Mouse (Mus musculus) inflammation-experienced regulatory T-cells, adult 6 months (primary cell): ENCODE measurements at regions not wholly inside any gene's neighbourhood (a gene's known extent, or its start where the extent isn't known, plus 50 kb on each side); places are given as distances from the start of the nearest gene placed in this dataset.

ENCODE experiments used
- ATAC-seq: one replicate; pipeline ENCODE4 v1.8.0; 2017

GRCm38 (mm10) chr14:99537286-99537685 is 238.8 kb downstream of the Klf5 start:
- ATAC-seq, result no peak

- no peak for ATAC-seq
Measured at GRCm38 (mm10) chr14:99541716-99542115, 243.2 kb downstream of the Klf5 start.

- no peak for ATAC-seq
Measured at GRCm38 (mm10) chr14:99547931-99548330, 249.4 kb downstream of the Klf5 start.

- ATAC-seq, result no peak
Measured at GRCm38 (mm10) chr14:99548363-99549248, 250.1 kb downstream of the Klf5 start.

GRCm38 (mm10) chr14:99564024-99564423 is 265.5 kb downstream of the Klf5 start:
- no peak for ATAC-seq

- ATAC-seq, result no peak
Measured at GRCm38 (mm10) chr14:99574146-99574545, 275.7 kb downstream of the Klf5 start.

- no peak for ATAC-seq
Measured at GRCm38 (mm10) chr14:99578665-99579064, 280.2 kb downstream of the Klf5 start.

- ATAC-seq, result no peak
Measured at GRCm38 (mm10) chr14:99579271-99579759, 280.8 kb downstream of the Klf5 start.

GRCm38 (mm10) chr14:99579765-99580266 is 281.3 kb downstream of the Klf5 start:
- no peak for ATAC-seq

- no peak for ATAC-seq
Measured at GRCm38 (mm10) chr14:99584144-99584543, 285.7 kb downstream of the Klf5 start.

GRCm38 (mm10) chr14:99586029-99586428 is 287.5 kb downstream of the Klf5 start:
- no peak for ATAC-seq

- ATAC-seq, result no peak
Measured at GRCm38 (mm10) chr14:99590854-99591470, 292.5 kb downstream of the Klf5 start.

- ATAC-seq, result no peak
Measured at GRCm38 (mm10) chr14:99592922-99593321, 294.4 kb downstream of the Klf5 start.

GRCm38 (mm10) chr14:99593864-99594263 is 295.4 kb downstream of the Klf5 start:
- ATAC-seq, result no peak

GRCm38 (mm10) chr14:99601900-99602299 is 303.4 kb downstream of the Klf5 start:
- ATAC-seq, result no peak

GRCm38 (mm10) chr14:99603257-99603656 is 304.8 kb downstream of the Klf5 start:
- no peak for ATAC-seq

- ATAC-seq, result no peak
Measured at GRCm38 (mm10) chr14:99605351-99606100, 307.0 kb downstream of the Klf5 start.

GRCm38 (mm10) chr14:99609003-99609402 is 310.5 kb downstream of the Klf5 start:
- ATAC-seq, result no peak

- ATAC-seq, result no peak
Measured at GRCm38 (mm10) chr14:99611435-99611834, 312.9 kb downstream of the Klf5 start.

- no peak for ATAC-seq
Measured at GRCm38 (mm10) chr14:99612114-99612513, 313.6 kb downstream of the Klf5 start.

- ATAC-seq, result no peak
Measured at GRCm38 (mm10) chr14:99614748-99615147, 316.3 kb downstream of the Klf5 start.

GRCm38 (mm10) chr14:99616655-99617335 is 318.3 kb downstream of the Klf5 start:
- no peak for ATAC-seq
